Mouse (Mus musculus): ENCODE measurements around the gene Trim47.

Trim47 gene

DNA sequence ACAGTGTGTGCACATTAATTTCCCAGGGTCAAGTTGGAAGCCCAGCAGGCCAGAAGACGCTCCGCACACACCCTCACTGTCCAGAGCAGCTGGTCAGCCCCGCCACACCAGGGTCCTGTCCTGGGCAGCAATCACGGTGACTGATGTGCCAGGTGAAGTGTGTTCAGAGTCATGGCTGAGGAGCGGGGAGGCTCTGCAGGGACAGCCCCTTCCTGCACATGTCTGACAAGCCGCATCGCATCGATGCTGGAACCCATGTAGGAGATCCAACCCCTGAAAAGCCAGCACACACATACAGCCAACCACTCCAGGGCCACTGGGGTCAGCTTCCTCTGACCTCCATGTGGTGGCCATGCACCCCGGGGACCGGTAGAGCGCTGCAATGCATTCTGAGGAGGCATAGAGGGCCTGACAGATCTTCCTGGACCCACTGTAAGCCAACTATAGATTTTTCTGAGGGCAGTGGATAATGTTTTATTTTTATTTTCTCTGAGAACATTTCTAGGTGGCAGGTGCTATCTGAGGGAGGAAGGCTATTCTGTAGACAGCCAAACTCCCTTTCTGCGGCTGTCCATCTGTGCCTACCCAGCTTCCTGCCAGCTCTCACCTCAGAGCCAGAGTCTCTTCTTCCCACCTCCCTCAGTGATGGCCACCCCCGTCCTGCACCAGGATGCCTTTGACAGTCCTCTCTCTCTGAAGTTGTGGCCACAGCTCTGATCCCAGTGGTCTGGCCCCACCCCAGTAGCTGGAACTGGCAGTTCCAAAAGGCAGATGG lies 65.2 kb downstream of the Trim47 start:
- DNase-seq: no peak

- DNase-seq: peak; percentile 74
Observed at GRCm38 (mm10) chr11:116060596-116060995, 66.4 kb downstream of the Trim47 start.

DNA sequence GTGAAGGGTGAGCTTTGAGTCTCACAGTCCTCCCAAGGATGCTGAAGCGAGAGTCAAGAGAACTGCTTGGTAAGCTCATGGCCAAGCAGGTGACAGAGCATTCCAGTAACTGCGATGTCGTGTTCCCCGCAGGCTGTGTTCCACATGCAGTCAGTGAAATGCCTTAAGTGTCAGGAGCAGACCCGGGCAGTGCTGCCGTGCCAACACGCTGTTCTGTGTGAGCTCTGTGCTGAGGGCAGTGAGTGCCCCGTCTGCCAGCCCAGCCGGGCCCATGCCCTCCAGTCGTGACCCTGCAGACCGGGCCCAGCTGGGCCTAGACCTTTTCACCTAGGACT lies 67.4 kb downstream of the Trim47 start:
- DNase-seq: no peak

DNA sequence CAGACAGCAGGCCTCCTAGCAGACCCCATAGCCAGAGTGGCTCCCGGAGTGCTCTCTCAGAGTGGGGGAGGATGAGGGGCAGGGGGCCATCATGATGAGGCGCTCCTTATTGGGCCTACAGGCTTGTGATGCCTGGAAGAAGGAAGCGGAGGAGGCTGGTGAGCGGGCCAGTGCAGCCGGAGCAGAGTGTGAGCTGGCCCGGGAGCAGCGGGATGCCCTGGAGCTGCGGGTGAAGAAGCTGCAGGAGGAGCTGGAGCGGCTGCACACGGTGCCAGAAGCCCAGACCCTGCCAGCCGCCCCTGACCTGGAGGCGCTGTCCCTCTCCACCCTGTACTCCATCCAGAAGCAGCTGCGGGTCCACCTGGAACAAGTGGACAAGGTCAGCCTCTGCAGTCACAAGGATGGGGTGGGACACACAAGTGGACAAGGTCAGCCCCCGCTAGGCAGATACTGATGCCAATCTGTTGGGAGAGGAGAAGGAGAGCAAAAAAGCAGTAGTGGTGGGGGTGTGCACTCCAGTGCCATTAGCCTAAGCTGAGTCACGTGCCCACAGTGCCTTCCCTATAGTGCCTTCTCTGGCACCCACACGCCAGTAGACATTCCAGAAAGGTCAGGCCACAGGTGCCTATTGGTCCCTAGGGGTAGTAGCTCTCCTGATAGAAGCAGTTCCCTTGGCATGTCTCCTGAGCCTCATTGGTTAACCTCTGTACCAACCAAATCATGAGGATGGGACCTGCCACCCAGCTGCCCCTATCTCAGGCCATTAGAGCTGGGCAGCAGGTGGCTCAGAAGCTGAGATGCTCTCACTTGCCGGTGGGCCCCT lies 67.9 kb downstream of the Trim47 start:
- no peak for DNase-seq

GRCm38 (mm10) chr11:116058022-116058614 lies 68.9 kb downstream of the Trim47 start:
- no peak for DNase-seq

DNA sequence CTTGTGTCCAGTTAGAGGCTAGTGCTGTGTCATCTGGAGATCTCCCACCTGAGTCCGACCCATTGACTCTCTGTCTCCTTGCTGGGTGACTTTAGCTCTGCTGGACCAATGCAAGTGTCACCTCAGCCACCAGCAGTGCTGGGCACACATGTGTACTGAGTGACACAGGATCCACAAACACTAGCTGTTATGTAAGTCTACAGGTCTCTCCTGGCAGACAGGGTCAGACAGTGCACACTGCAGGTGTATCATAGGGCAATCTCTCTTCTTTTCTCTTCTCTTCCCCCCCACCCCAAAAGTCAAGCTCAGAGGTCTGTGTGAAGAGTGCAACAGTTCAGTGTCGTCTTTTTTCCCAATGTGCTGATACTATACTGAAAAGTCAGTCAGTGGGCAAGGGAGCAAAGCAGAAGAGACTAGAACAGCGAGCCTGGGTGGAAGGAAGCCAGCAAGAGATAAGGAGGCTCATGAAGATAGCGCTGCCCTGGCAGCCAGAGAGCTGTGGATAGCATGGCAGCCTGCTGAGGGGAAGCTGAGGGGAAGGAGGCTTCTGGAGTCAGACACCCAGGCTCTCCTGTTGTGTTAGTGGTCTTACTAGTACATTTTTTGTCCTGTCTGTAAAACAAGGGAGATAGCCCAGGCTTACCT lies 69.7 kb downstream of the Trim47 start:
- no peak for DNase-seq

DNA sequence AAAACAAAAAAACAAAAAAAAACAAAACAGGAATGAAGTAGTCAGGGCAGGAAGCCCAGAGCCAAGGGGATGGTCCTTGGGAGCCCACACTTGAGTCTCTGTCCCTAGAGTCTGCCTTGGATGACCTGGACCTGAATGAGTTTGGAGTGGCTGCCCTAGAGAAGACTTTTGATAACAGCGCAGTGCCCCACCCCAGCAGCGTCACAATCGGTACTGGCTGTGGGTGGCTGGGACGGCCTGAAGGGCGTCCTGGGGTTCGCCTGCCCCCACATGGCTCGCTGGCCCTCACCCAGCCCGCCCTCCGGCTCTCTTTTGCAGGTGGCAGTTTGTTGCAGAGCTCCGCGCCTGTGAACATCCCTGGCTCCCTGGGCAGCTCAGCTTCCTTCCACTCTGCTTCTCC lies 71.1 kb downstream of the Trim47 start:
- no peak for DNase-seq

All from lung, postnatal 10 days (tissue).